Mouse (Mus musculus) embryonic stem cell, embryonic (primary cell): ENCODE measurements around the gene Myrfl.

ENCODE experiments used
- CTCF ChIA-PET, 4 experiments: fragments of 300-600 bp in 2 of 4; fragments of 350-600 bp in 2 of 4; sonication (Branson Sonifier 250); formaldehyde crosslinking; loops; one replicate each; lab custom pipeline; 2022; ENCODE audit warnings: inconsistent platforms in 2 of 4; lab: Charles Lee
- POLR2A ChIA-PET, 4 experiments: fragments of 300-600 bp in 2 of 4; fragments of 350-600 bp in 2 of 4; sonication (Branson Sonifier 250); formaldehyde crosslinking; loops; one replicate each; lab custom pipeline; 2022; ENCODE audit warnings: antibody characterized with exemption in 4 of 4, inconsistent platforms in 1 of 4; lab: Charles Lee

The Myrfl gene

GRCm38 (mm10) chr10:116896336-116897177 lies at the start of gene Myrfl:
TSS of gene Myrfl (minus strand) at chr10:116896919.
- ChIA-PET CTCF (no interaction called here), POLR2A (no interaction called here)

GRCm38 (mm10) chr10:116944940-116945339 lies 48.2 kb upstream of the Myrfl start:
- ChIA-PET CTCF (no interaction called here), POLR2A (interaction anchor here in 3 of 4 experiments (0.6 to 2.3 kb wide), 4 partner anchors 10 to 472 kb away, joined by 4 to 8 read pairs (median 5); no protein-coding TSS in a partner anchor)

GRCm38 (mm10) chr10:116944144-116944543 lies 47.4 kb upstream of the Myrfl start:
- POLR2A ChIA-PET = interaction anchor here in 1 of 4 experiments (1.5 kb wide), 1 partner anchor 23 kb away, joined by 4 read pairs; no protein-coding TSS in a partner anchor

GRCm38 (mm10) chr10:116943025-116943424 lies 46.3 kb upstream of the Myrfl start:
- ChIA-PET POLR2A (interaction anchor here in 2 of 4 experiments (0.7 to 1.6 kb wide), 4 partner anchors 12 to 281 kb away, joined by 3 to 6 read pairs (median 3); partner anchors contain the start of gene Yeats4 (in 1 of the 2)), CTCF (interaction anchor here (0.6 to 1.7 kb wide), 20 partner anchors 10 to 589 kb away, joined by 3 to 7 read pairs (median 3); partner anchors contain the start of gene Yeats4 (in 1 of the 4))

More at GRCm38 (mm10) chr10:116944144-116944543, 47.4 kb upstream of the Myrfl start:
- CTCF ChIA-PET = interaction anchor here in 2 of 4 experiments (0.6 to 1.7 kb wide), 2 partner anchors 53 to 490 kb away, joined by 5 to 6 read pairs; no protein-coding TSS in a partner anchor

- ChIA-PET POLR2A (interaction anchor here in 3 of 4 experiments (0.6 to 1.7 kb wide), 7 partner anchors 10 to 289 kb away, joined by 3 to 6 read pairs (median 3); partner anchors contain the start of gene Yeats4 (in 1 of the 3)), CTCF (interaction anchor here in 1 of 4 experiments (0.7 kb wide), 1 partner anchor 12 kb away, joined by 3 read pairs; no protein-coding TSS in a partner anchor)
These were observed 38.3 kb upstream of the Myrfl start for GRCm38 (mm10) chr10:116935028-116935427.

GRCm38 (mm10) chr10:116933794-116934193 lies 37.1 kb upstream of the Myrfl start:
- ChIA-PET CTCF (no interaction called here), POLR2A (interaction anchor here in 2 of 4 experiments (1.2 to 1.7 kb wide), 2 partner anchors 11 to 14 kb away, joined by 3 to 6 read pairs; no protein-coding TSS in a partner anchor)

GRCm38 (mm10) chr10:116932418-116932817 lies 35.7 kb upstream of the Myrfl start:
- POLR2A ChIA-PET = interaction anchor here in 2 of 4 experiments (1.0 to 2.1 kb wide), 5 partner anchors 8 to 21 kb away, joined by 3 to 8 read pairs (median 4); no protein-coding TSS in a partner anchor
- CTCF ChIA-PET = interaction anchor here in 1 of 4 experiments (0.7 to 1.0 kb wide), 2 partner anchors 11 to 277 kb away, joined by 3 read pairs; no protein-coding TSS in a partner anchor

GRCm38 (mm10) chr10:116931497-116932179 lies 34.9 kb upstream of the Myrfl start:
- POLR2A ChIA-PET = interaction anchor here in 2 of 4 experiments (1.0 to 2.1 kb wide), 9 partner anchors 9 to 16 kb away, joined by 3 to 8 read pairs (median 4); no protein-coding TSS in a partner anchor
- CTCF ChIA-PET = interaction anchor here in 3 of 4 experiments (0.5 to 0.7 kb wide), 4 partner anchors 11 to 597 kb away, joined by 3 to 8 read pairs (median 3); no protein-coding TSS in a partner anchor

GRCm38 (mm10) chr10:116930936-116931335 lies 34.2 kb upstream of the Myrfl start:
- ChIA-PET POLR2A (interaction anchor here in 2 of 4 experiments (1.0 to 2.1 kb wide), 6 partner anchors 10 to 17 kb away, joined by 3 to 8 read pairs (median 4); no protein-coding TSS in a partner anchor), CTCF (interaction anchor here in 3 of 4 experiments (0.5 to 0.7 kb wide), 3 partner anchors 12 to 572 kb away, joined by 3 read pairs; no protein-coding TSS in a partner anchor)

GRCm38 (mm10) chr10:116930506-116930905 lies 33.8 kb upstream of the Myrfl start:
- ChIA-PET CTCF (interaction anchor here in 1 of 4 experiments (0.6 kb wide), 1 partner anchor 572 kb away, joined by 3 read pairs; no protein-coding TSS in a partner anchor), POLR2A (interaction anchor here in 2 of 4 experiments (1.0 to 2.1 kb wide), 5 partner anchors 10 to 17 kb away, joined by 3 to 8 read pairs (median 4); no protein-coding TSS in a partner anchor)

- ChIA-PET CTCF (no interaction called here), POLR2A (interaction anchor here in 1 of 4 experiments (1.9 kb wide), 1 partner anchor 13 kb away, joined by 4 read pairs; no protein-coding TSS in a partner anchor)
These were observed 32.1 kb upstream of the Myrfl start for GRCm38 (mm10) chr10:116928826-116929225.

- POLR2A ChIA-PET = interaction anchor here in 1 of 4 experiments (1.9 kb wide), 1 partner anchor 15 kb away, joined by 4 read pairs; no protein-coding TSS in a partner anchor
These were observed 29.9 kb upstream of the Myrfl start for GRCm38 (mm10) chr10:116926428-116927113.

GRCm38 (mm10) chr10:116923651-116924495 lies 27.2 kb upstream of the Myrfl start:
- ChIA-PET CTCF (interaction anchor here in 2 of 4 experiments (0.8 to 1.1 kb wide), 3 partner anchors 12 to 19 kb away, joined by 3 to 4 read pairs (median 3); no protein-coding TSS in a partner anchor), POLR2A (interaction anchor here in 2 of 4 experiments (1.0 to 1.2 kb wide), 3 partner anchors 9 to 24 kb away, joined by 3 read pairs; no protein-coding TSS in a partner anchor)

More at GRCm38 (mm10) chr10:116926428-116927113, 29.9 kb upstream of the Myrfl start:
- CTCF ChIA-PET = interaction anchor here in 1 of 4 experiments (0.7 kb wide), 1 partner anchor 513 kb away, joined by 3 read pairs; no protein-coding TSS in a partner anchor

- CTCF ChIA-PET = interaction anchor here in 3 of 4 experiments (0.5 to 2.4 kb wide), 3 partner anchors 21 to 112 kb away, joined by 3 to 15 read pairs (median 7); no protein-coding TSS in a partner anchor
- POLR2A ChIA-PET = interaction anchor here in 3 of 4 experiments (0.6 to 1.3 kb wide), 6 partner anchors 10 to 302 kb away, joined by 3 to 4 read pairs (median 3); no protein-coding TSS in a partner anchor
These were observed 25.4 kb upstream of the Myrfl start for GRCm38 (mm10) chr10:116922161-116922560.

GRCm38 (mm10) chr10:116921416-116921815 lies 24.7 kb upstream of the Myrfl start:
- CTCF ChIA-PET = interaction anchor here in 3 of 4 experiments (0.5 to 2.4 kb wide), 5 partner anchors 21 to 244 kb away, joined by 3 to 15 read pairs (median 3); no protein-coding TSS in a partner anchor

More at GRCm38 (mm10) chr10:116921416-116921815, 24.7 kb upstream of the Myrfl start:
- POLR2A ChIA-PET = interaction anchor here in 3 of 4 experiments (0.6 to 1.2 kb wide), 10 partner anchors 9 to 302 kb away, joined by 3 to 4 read pairs (median 3); no protein-coding TSS in a partner anchor
